Mouse (Mus musculus): ENCODE measurements at regions not wholly inside any gene's neighbourhood (a gene's known extent, or its start where the extent isn't known, plus 50 kb on each side); places are given as distances from the start of the nearest gene placed in this dataset.

DNA sequence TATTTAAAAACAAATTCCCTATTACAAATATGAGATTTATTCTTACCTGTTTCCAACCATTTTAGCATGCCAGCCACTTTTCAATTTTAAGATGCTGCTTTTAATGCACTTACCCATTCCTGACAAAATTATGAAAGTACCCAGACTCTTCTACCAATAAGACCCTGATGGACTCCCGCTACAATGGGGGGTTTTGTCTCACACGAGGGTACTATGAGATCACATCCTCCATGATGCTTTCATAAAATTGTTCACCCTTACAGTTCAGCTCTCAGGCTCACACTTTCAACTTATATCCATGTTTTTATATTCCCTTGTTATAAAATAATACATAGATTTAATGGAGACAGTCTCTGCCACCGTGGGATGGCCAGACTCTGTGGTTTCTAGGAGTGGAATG is 68.1 kb upstream of the Adamts18 start:
- H3K27me3 ChIP-seq (replicated peaks; ENCODE audit: control insufficient read depth, insufficient read depth, low read length): no peaks in the 10 kb centered on the region
- no peaks in the 10 kb centered on the region for H3K9me3 ChIP-seq (ENCODE audit: control insufficient read depth)
- no peak for TF ChIP-seq CTCF (IDR thresholded peaks at IDR 0.05; ENCODE audit: low read depth)
- H3K4me2 ChIP-seq (replicated peaks; ENCODE audit: low read depth): no peak overlapping the region
- no peak for ATAC-seq
- H3K4me1 ChIP-seq (replicated peaks; ENCODE audit: control insufficient read depth, insufficient read depth, low read length): no peaks in the 10 kb centered on the region
- no peak overlapping the region for H3K4me3 ChIP-seq (ENCODE audit: low read depth, low read length)
- no peaks in the 10 kb centered on the region for H3K36me3 ChIP-seq (ENCODE audit: control insufficient read depth, insufficient read depth)
- 67% methylated on average over 3 of the region's 3 CpGs for WGBS
- H3K9ac ChIP-seq (ENCODE audit: low read depth, low read length): no peak overlapping the region
- H3K27ac ChIP-seq (ENCODE audit: low read depth, low read length): no peak overlapping the region

DNA sequence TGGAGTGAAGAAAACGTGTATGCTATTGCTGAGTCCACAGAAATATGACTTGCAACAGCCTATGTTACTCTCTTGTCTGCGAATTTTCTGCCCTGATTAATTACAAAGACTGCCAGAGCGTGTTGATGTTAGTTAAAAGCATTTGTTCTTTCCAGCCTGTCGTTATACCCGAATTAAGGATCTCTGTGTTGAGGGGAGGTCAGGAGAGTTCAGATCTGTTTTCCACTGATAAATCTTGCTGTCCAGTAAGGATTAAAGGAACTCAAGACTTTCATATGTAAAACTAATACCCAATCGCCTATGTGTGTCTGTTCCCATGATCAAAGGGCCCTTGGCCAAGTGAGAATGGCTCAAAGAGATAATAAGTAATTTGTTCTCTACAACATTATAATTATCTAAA is 68.7 kb upstream of the Adamts18 start:
- Histone ChIP-seq H3K27ac (ENCODE audit: low read depth, low read length) (no peak overlapping the region), H3K27me3 (replicated peaks; ENCODE audit: control insufficient read depth, insufficient read depth, low read length) (no peaks in the 10 kb centered on the region), H3K9me3 (ENCODE audit: control insufficient read depth) (no peaks in the 10 kb centered on the region), H3K4me1 (replicated peaks; ENCODE audit: control insufficient read depth, insufficient read depth, low read length) (no peaks in the 10 kb centered on the region), H3K36me3 (ENCODE audit: control insufficient read depth, insufficient read depth) (no peaks in the 10 kb centered on the region), H3K4me2 (replicated peaks; ENCODE audit: low read depth) (no peak overlapping the region), H3K4me3 (ENCODE audit: low read depth, low read length) (no peak overlapping the region), H3K9ac (ENCODE audit: low read depth, low read length) (no peak overlapping the region)
- WGBS: 57% methylated on average over 6 of the region's 6 CpGs
- no peak for TF ChIP-seq CTCF (IDR thresholded peaks at IDR 0.05; ENCODE audit: low read depth)
- no peak for ATAC-seq

DNA sequence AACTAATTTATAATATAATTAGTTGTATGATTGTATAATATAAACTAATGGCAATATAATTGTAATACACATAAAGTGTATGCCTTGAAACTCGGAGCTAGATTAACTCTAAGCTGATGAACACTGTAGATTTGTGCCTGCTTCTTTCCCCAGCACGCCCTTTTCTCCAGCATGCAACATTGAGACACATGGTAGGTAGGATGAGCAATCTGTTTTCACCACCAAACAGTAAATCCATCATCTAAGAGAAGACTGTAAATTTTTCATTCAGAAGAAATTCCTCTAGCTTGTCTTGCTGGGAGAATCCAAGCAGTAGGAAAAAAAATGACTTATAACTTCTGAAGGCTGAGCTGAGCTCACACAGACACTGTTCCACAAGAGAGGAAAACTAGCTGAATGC is 71.8 kb upstream of the Adamts18 start:
- TF ChIP-seq CTCF (IDR thresholded peaks at IDR 0.05; ENCODE audit: low read depth): no peak

DNA sequence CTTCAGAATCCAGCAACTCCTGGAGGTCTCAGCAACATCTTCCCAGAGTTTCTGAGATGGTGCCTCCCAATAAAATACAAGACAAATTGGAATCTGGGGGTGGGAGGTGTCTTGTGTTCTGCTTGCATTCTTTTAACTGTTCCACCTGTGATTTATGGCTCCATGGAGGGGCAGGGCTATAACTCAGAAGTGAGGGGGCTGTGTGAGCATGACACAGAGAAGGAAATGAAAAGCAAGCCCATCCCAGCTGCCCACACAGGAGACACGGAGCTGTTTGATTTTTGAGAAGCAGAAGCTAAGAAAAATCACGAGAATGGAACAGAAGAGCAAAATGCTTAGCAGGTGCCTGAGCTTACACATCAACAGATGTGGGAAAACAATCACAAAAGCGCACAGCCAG is 74.8 kb upstream of the Adamts18 start:
- WGBS: 24% methylated on average over 3 of the region's 3 CpGs
- no peak for TF ChIP-seq CTCF (IDR thresholded peaks at IDR 0.05; ENCODE audit: low read depth)
- Histone ChIP-seq H3K9ac (ENCODE audit: low read depth, low read length) (no peak overlapping the region), H3K4me2 (replicated peaks; ENCODE audit: low read depth) (no peak overlapping the region), H3K36me3 (ENCODE audit: control insufficient read depth, insufficient read depth) (no peaks in the 10 kb centered on the region), H3K27me3 (replicated peaks; ENCODE audit: control insufficient read depth, insufficient read depth, low read length) (no peaks in the 10 kb centered on the region), H3K9me3 (ENCODE audit: control insufficient read depth) (no peaks in the 10 kb centered on the region), H3K4me3 (ENCODE audit: low read depth, low read length) (no peak overlapping the region), H3K27ac (ENCODE audit: low read depth, low read length) (no peak overlapping the region), H3K4me1 (replicated peaks; ENCODE audit: control insufficient read depth, insufficient read depth, low read length) (no peaks in the 10 kb centered on the region)
- no peak for ATAC-seq

More for the DNA sequence above, 71.8 kb upstream of the Adamts18 start:
- Histone ChIP-seq H3K9me3 (ENCODE audit: control insufficient read depth) (no peaks in the 10 kb centered on the region), H3K4me1 (replicated peaks; ENCODE audit: control insufficient read depth, insufficient read depth, low read length) (no peaks in the 10 kb centered on the region), H3K9ac (ENCODE audit: low read depth, low read length) (no peak overlapping the region), H3K4me2 (replicated peaks; ENCODE audit: low read depth) (no peak overlapping the region), H3K27me3 (replicated peaks; ENCODE audit: control insufficient read depth, insufficient read depth, low read length) (no peaks in the 10 kb centered on the region), H3K4me3 (ENCODE audit: low read depth, low read length) (no peak overlapping the region), H3K27ac (ENCODE audit: low read depth, low read length) (no peak overlapping the region), H3K36me3 (ENCODE audit: control insufficient read depth, insufficient read depth) (no peaks in the 10 kb centered on the region)
- 67% methylated on average over 2 of the region's 2 CpGs for WGBS
- no peak for ATAC-seq

DNA sequence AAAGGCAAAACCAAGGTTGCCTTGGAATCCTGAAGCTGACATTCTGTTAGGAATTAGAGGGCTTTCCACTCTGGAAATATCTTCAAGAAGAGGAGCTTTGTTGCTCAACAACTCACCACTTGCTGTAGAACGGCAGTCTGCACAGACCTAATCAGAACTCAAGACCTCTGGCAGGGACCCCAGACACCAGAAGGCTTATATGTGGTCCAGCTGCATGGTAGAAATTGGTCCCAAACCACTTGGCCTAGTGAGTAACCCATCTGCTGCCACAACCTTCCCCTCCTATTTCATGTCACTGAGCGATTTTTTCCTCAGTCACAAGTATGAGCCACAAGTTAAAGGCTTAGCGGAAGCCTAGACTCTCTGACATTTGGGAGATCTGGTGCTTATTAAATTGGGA is 105.2 kb upstream of the Adamts18 start:
- no peak for TF ChIP-seq CTCF (IDR thresholded peaks at IDR 0.05; ENCODE audit: low read depth)
- no peak for ATAC-seq
- no peaks in the 10 kb centered on the region for H3K36me3 ChIP-seq (ENCODE audit: control insufficient read depth, insufficient read depth)
- WGBS: 93% methylated on average over 3 of the region's 3 CpGs
- no peaks in the 10 kb centered on the region for H3K9me3 ChIP-seq (ENCODE audit: control insufficient read depth)
- H3K9ac ChIP-seq (ENCODE audit: low read depth, low read length): no peak overlapping the region
- H3K27me3 ChIP-seq (replicated peaks; ENCODE audit: control insufficient read depth, insufficient read depth, low read length): no peaks in the 10 kb centered on the region
- H3K4me2 ChIP-seq (replicated peaks; ENCODE audit: low read depth): no peak overlapping the region
- H3K27ac ChIP-seq (ENCODE audit: low read depth, low read length): no peak overlapping the region
- no peak overlapping the region for H3K4me3 ChIP-seq (ENCODE audit: low read depth, low read length)
- no peaks in the 10 kb centered on the region for H3K4me1 ChIP-seq (replicated peaks; ENCODE audit: control insufficient read depth, insufficient read depth, low read length)

DNA sequence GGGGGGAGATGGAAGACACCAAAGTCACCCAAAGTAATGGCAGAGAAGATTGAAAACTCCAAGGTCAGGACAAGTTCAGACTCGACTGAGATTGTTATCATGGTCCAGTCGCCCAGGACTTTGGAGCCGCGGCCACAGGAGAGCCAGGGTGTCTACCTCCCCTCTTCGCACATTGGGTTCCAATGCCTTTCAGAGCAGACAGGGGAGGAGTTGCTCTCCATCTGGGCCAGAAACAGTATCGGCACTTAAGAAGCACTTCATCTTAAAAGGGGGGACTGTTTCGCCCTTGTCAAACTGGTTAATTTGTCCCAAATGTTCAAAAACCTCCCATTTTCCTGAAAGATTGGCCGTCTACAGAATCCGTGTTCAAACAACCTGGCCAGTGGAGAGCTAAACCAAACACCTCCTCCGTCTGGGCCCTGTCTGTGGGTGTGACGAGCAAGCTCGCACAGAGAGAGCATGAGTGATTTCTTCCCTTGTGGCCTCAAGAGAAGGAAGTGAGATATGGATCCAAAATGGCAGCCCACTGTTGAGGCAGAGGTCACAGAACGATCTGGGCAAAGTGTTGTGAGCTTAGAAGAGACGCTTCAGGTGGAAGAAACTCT is 108.0 kb upstream of the Adamts18 start:
- no peak for ATAC-seq
- WGBS: 69% methylated on average over 14 of the region's 14 CpGs
- H3K4me2 ChIP-seq (replicated peaks; ENCODE audit: low read depth): no peak overlapping the region

DNA sequence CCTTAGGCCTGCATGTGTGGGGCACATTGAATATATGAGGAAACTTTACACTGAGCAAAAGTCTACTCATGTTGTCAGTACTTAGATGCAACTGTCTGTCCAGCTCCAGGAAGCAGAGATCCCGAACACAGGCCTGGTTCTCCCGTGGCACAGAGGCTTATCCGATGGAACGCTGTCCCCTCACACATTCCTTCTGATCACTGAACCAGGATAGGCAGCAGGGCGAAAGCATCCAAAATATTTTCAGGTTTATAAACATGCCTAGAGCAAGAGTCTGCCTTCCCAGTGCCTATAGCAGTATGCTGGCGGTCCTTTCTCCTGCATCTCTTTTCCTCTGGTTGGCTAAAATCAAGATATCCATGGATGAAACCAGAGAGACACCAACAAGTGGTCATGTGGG is 109.3 kb upstream of the Adamts18 start:
- H3K27ac ChIP-seq (ENCODE audit: low read depth, low read length): no peak overlapping the region
- H3K4me2 ChIP-seq (replicated peaks; ENCODE audit: low read depth): no peak overlapping the region
- H3K9ac ChIP-seq (ENCODE audit: low read depth, low read length): no peak overlapping the region
- H3K9me3 ChIP-seq (ENCODE audit: control insufficient read depth): no peaks in the 10 kb centered on the region
- no peaks in the 10 kb centered on the region for H3K27me3 ChIP-seq (replicated peaks; ENCODE audit: control insufficient read depth, insufficient read depth, low read length)
- ATAC-seq: no peak
- 57% methylated on average over 6 of the region's 6 CpGs for WGBS
- H3K4me3 ChIP-seq (ENCODE audit: low read depth, low read length): no peak overlapping the region
- no peaks in the 10 kb centered on the region for H3K4me1 ChIP-seq (replicated peaks; ENCODE audit: control insufficient read depth, insufficient read depth, low read length)
- TF ChIP-seq CTCF (IDR thresholded peaks at IDR 0.05; ENCODE audit: low read depth): no peak
- H3K36me3 ChIP-seq (ENCODE audit: control insufficient read depth, insufficient read depth): no peaks in the 10 kb centered on the region

More for the DNA sequence above, 108.0 kb upstream of the Adamts18 start:
- TF ChIP-seq CTCF (IDR thresholded peaks at IDR 0.05; ENCODE audit: low read depth): no peak
- Histone ChIP-seq H3K4me1 (replicated peaks; ENCODE audit: control insufficient read depth, insufficient read depth, low read length) (no peaks in the 10 kb centered on the region), H3K9me3 (ENCODE audit: control insufficient read depth) (no peaks in the 10 kb centered on the region), H3K36me3 (ENCODE audit: control insufficient read depth, insufficient read depth) (no peaks in the 10 kb centered on the region), H3K4me3 (ENCODE audit: low read depth, low read length) (no peak overlapping the region), H3K9ac (ENCODE audit: low read depth, low read length) (no peak overlapping the region), H3K27ac (ENCODE audit: low read depth, low read length) (no peak overlapping the region), H3K27me3 (replicated peaks; ENCODE audit: control insufficient read depth, insufficient read depth, low read length) (no peaks in the 10 kb centered on the region)

Measured in intestine, postnatal 0 days (tissue).